Mouse (Mus musculus): ENCODE measurements around the gene Src.

DNA sequence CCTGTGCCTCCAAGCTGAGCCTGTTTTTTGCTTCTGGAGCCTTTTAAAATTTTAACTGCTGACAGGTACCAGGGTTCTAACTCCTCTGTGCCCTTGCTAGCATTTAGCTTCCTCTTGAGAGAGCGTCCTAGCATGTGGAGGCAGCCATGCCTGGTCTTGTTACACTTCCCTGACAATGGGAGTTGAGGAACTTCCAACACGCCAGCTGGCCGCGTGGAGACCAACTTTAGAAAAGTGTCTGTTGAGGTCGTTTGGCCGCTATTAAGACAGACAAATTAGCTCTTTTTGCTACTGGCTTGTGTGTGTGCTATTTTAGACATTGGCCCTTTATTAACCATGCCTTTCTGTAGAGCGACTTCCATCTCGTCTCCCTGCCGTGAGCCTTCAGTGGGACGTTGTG is 18.4 kb upstream of the Src start:
- TF ChIP-seq CTCF (conservative IDR thresholded peaks at IDR 0.05; ENCODE audit: insufficient read depth, insufficient read length, low read depth, low read length) (no peak), POLR2A (IDR thresholded peaks at IDR 0.05; ENCODE audit: low read depth, low read length) (no peak)

Data from kidney, adult 2 months (tissue).